Mouse (Mus musculus) bone marrow, adult 2 months (tissue): ENCODE data around the gene Fas.

Source experiments
- CTCF ChIP-seq: fragments of 200-500 bp; IDR thresholded peaks from 2 replicates; pipeline ENCODE4 v1.5.1; 2011; ENCODE audit warnings: low read length, control low read depth; ENCODE audit not compliant: control insufficient read depth, insufficient read depth
- POLR2A ChIP-seq: fragments of 200-500 bp; IDR thresholded peaks from 2 replicates; pipeline ENCODE4 v1.6.1; 2011; ENCODE audit warnings: low read depth, mild to moderate bottlenecking, control low read depth, low read length, borderline replicate concordance; ENCODE audit not compliant: control insufficient read depth

- TF ChIP-seq CTCF (no peak), POLR2A (no peak)
Observed at GRCm38 (mm10) chr19:34298531-34298930, 8.1 kb downstream of the Fas start.
